Mouse (Mus musculus) heart, embryonic 11.5 days (tissue): ENCODE measurements around the gene Slc35e4. TPM values are rescaled to one million over a fixed set of nuclear protein-coding genes. Genes with fewer than 3 reads are reported as not detected.
"Not testable (repeated sequence)": the region's sequence is repeated elsewhere in the genome, so short reads cannot be mapped to it uniquely, and the experiment has no call there.

Source experiments
- ATAC-seq: fragments of 200-750 bp; cut with Nextera tagmentation; replicated peaks from 2 replicates; pipeline ENCODE4 v1.8.0; 2017; ENCODE audit warnings: moderate library complexity; ENCODE audit not compliant: insufficient number of reproducible peaks, low FRiP score, low TSS enrichment
- H3K27ac ChIP-seq: fragments of 300-500 bp; sonication (generic); 2 replicates; pipeline ENCODE4 v1.5.1; 2014; ENCODE audit warnings: mild to moderate bottlenecking, low read depth, low read length
- H3K27me3 ChIP-seq: fragments of 300-500 bp; sonication (generic); 2 replicates; pipeline ENCODE4 v1.6.1; 2014; ENCODE audit warnings: mild to moderate bottlenecking, low read length, mixed read lengths; ENCODE audit not compliant: control insufficient read depth, insufficient read depth
- H3K36me3 ChIP-seq: fragments of 300-500 bp; sonication (generic); 2 replicates; pipeline ENCODE4 v1.6.1; 2014; ENCODE audit warnings: mild to moderate bottlenecking, low read length, moderate library complexity, mixed read lengths; ENCODE audit not compliant: control insufficient read depth, insufficient read depth
- H3K4me1 ChIP-seq: fragments of 300-500 bp; sonication (generic); 2 replicates; pipeline ENCODE4 v1.6.1; 2014; ENCODE audit warnings: low read length; ENCODE audit not compliant: control insufficient read depth, insufficient read depth
- H3K4me2 ChIP-seq: fragments of 300-500 bp; sonication (generic); 2 replicates; pipeline ENCODE4 v1.6.1; 2014; ENCODE audit warnings: mild to moderate bottlenecking, moderate library complexity
- H3K4me3 ChIP-seq: fragments of 300-500 bp; sonication (generic); 2 replicates; pipeline ENCODE4 v1.5.1; 2014; ENCODE audit warnings: low read depth, low read length
- H3K9ac ChIP-seq: fragments of 300-500 bp; sonication (generic); 2 replicates; pipeline ENCODE4 v1.6.1; 2014; ENCODE audit warnings: mild to moderate bottlenecking, low read depth, low read length, moderate library complexity
- H3K9me3 ChIP-seq: fragments of 300-500 bp; sonication (generic); replicated peaks from 2 replicates; pipeline ENCODE4 v1.6.1; 2016; ENCODE audit warnings: low read length; ENCODE audit not compliant: control insufficient read depth
- WGBS: fragments of 180-500 bp; shearing (Covaris S2); extraction: QIAGEN DNeasy Blood & Tissue Kit; methylation state at CpG from one replicate; pipeline ENCODE4 v1.1.7; 2014; ENCODE audit not compliant: insufficient replicate concordance; 5-methylcytosine and 5-hydroxymethylcytosine counted together
- polyA plus RNA-seq: library from polyadenylated mRNA; unstranded; fragments of >200 nt; fragmentation: Nextera tagmentation; extraction: Ambion mirVana; gene quantifications from 2 replicates; pipeline ENCODE4 v1.2.1, GENCODE M21; 2014

Gene Slc35e4
- polyA plus RNA-seq: 2.9 and 3.0 TPM in 2 replicates

DNA sequence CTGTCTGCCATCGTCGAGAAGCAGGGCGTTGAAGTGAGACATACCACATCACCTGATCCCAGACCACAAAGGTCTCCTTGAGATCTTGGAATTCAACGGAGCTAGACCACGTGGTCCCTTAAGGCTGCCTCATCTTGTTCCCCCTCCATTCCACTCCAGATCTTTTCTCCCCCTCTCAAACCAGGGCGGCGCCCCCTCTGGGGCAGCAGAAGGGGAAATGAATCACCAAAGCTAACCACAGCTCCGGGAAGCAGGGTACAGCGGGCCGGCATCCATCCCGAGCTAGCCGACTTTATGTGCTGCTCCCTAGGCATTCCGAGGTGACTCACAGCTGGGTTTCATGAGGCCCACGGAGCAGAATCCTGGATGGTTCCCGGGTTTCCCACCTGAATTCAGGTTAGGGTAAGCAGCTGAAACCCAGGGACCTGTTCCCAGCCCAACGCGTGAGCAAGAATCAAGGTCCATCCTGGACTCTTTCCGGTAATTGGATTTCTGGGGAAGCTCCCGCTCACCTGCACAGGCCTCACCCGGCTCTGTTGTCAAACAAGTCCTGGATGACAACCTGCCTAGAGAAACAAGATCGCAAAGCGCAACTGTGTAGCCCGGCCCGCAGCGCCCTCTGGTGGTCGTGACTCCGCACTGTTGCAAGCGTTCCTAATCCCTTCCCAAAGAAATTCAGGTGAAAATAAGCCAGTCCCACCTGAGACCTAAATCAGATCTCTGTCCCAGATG, at the start of gene Slc35e4:
Slc35e4 (minus strand) TSS at position 556 of the 732 bp plus-strand sequence.
- peak within 1 kb of the TSS; percentile 71 for H3K9ac ChIP-seq
- ATAC-seq: peak; percentile 33
- H3K4me1 ChIP-seq: peaks cover 33% of the 10 kb centered on the region
- H3K9me3 ChIP-seq: no peaks in the 10 kb centered on the region
- peak within 1 kb of the TSS; percentile 96 for H3K4me2 ChIP-seq
- H3K27me3 ChIP-seq: 0 out of 2 replicates have a peak, but pooled peaks cover 7% of the 10 kb centered on the region
- H3K4me3 ChIP-seq: peak within 1 kb of the TSS; percentile 65
- under 1% methylated on average over 28 of the region's 28 CpGs for WGBS
- no peaks in the 10 kb centered on the region for H3K36me3 ChIP-seq
- H3K27ac ChIP-seq: 0 out of 2 replicates have a peak within 1 kb of the TSS, but pooled peaks have one; percentile 50

DNA sequence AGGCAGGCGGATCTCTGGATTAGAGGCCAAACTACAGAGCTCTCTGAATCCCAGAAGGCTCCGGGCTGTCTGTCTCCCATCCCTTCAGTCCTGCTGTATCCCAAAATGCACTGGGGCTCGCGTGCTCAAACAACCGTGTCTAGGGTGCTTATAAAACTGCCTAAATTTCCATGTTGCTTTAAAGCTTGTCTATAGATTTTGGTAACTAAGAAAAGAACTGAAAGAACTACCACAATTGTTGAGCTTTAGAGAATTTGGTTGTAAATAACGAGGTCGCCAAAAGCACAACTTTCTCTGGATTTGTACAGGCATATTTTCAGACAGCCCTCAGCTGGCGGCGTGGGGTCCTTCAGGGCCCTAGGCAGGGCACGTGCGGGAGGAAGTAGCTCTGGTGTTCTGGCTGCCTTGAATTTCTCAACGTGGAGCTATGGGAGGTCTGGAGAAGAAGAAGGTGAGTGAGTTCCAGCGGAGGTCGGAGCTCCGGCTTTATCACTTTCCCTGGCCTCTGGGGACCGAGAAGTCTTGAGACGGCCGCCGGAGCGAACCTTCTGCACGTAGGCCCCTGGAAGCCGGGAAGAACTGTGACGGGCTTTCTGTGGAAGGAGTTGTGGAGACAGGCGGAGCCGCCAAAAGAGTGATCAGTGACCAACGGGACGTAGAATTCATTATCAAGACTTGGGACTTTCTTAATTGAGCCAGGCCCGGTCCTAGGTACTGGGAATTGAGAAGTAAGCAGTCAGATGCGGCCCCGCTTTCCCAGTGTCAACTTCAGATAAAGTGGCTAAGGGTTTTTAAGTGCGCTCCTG, 49.3 kb upstream of the Slc35e4 start, which contains the start of gene Pes1:
Pes1 (plus strand) TSS at position 366 of the 806 bp plus-strand sequence.
- under 1% methylated on average over 31 of the region's 31 CpGs for WGBS
- H3K9ac ChIP-seq: peak within 1 kb of the TSS; percentile 85
- H3K4me3 ChIP-seq: peak within 1 kb of the TSS; percentile 87
- H3K4me2 ChIP-seq: peak within 1 kb of the TSS; percentile 89
- peak within 1 kb of the TSS; percentile 4; the same call in 1 of the 2 replicates for H3K27ac ChIP-seq
- no peaks in the 10 kb centered on the region for H3K9me3 ChIP-seq
- peak; percentile 87 for ATAC-seq
- no peaks in the 10 kb centered on the region for H3K27me3 ChIP-seq
- peaks cover 7% of the 10 kb centered on the region for H3K4me1 ChIP-seq
- peaks cover 3% of the 10 kb centered on the region; the same call in 1 of the 2 replicates for H3K36me3 ChIP-seq

DNA sequence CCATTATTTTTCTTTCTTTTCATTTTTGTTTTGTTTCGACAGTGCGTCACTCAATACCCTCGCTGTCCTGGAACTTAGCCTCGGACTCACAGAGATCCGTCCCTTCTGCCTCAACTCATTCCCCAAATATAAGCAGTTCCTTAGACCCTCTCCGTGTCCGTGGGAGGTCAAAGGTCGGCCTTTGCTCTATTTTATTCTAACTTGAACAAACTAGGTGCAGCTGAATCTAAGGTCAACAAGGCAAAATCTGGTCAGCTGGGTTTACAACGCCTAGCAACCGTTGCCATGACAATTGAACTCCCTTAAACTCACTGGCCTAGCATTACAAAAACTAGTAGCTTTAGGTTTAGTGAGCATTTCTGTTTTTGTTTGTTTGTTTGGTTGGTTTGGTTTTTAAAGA, 48.7 kb upstream of the Slc35e4 start:
- H3K9me3 ChIP-seq: no peaks in the 10 kb centered on the region
- peaks cover under 1% of the 10 kb centered on the region; the same call in 1 of the 2 replicates for H3K36me3 ChIP-seq
- peak overlapping the region; percentile 89 for H3K4me2 ChIP-seq
- peak overlapping the region; percentile 62; the same call in 1 of the 2 replicates for H3K9ac ChIP-seq
- peak overlapping the region; percentile 4; the same call in 1 of the 2 replicates for H3K27ac ChIP-seq
- no peaks in the 10 kb centered on the region for H3K27me3 ChIP-seq
- H3K4me3 ChIP-seq: peak overlapping the region; percentile 87
- peaks cover 7% of the 10 kb centered on the region for H3K4me1 ChIP-seq
- WGBS: 81% methylated on average over 10 of the region's 10 CpGs
- no peak for ATAC-seq

DNA sequence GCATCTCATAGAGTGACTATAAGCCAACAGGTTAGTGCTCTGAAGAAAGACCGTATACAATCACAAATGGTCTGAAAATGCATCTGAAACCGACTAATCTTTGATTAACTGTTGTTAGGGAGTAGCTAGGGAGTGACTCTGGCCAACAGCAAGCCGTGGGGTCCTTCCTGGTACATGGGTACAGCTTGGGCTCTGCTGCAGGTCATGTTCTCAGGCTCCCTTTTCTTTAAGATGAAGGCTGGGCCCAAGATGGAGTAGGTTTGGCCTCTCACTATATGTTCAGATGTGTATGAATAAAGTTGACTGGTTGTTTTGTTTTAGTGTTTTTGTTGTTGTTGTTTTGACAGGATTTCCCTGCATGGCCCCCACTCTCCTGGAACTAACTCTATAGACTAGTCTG, 47.3 kb upstream of the Slc35e4 start:
- Histone ChIP-seq H3K9ac (no peak overlapping the region), H3K4me3 (no peak overlapping the region), H3K27me3 (no peaks in the 10 kb centered on the region), H3K36me3 (no peaks in the 10 kb centered on the region), H3K4me1 (peaks cover 7% of the 10 kb centered on the region), H3K9me3 (no peaks in the 10 kb centered on the region), H3K4me2 (no peak overlapping the region), H3K27ac (no peak overlapping the region)
- WGBS: 72% methylated on average over 3 of the region's 3 CpGs
- ATAC-seq: no peak

DNA sequence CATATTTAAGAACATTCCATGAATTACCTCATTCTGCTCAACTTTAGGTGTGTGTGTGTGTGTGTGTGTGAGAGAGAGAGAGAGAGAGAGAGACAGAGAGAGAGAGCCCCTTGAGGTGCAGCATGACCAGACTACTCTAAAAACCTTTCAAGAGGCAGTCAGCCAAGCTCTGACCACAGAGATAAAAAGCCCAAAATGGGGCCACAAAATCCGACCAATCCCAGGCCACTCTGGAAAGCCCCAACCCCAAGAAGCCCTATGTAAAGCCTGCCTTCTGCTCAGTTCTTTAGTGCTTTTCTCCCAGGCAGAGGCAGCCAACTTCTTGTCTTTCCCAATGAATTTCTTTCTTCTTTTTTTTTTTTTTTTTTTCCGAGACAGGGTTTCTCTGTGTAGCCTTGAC, 46.4 kb upstream of the Slc35e4 start:
- no peak overlapping the region for H3K4me3 ChIP-seq
- H3K27ac ChIP-seq: no peak overlapping the region
- no peaks in the 10 kb centered on the region for H3K27me3 ChIP-seq
- H3K9me3 ChIP-seq: no peaks in the 10 kb centered on the region
- no peak overlapping the region for H3K9ac ChIP-seq
- peaks cover 4% of the 10 kb centered on the region for H3K4me1 ChIP-seq
- ATAC-seq: no peak
- WGBS: 44% methylated on average over 2 of the region's 2 CpGs
- H3K4me2 ChIP-seq: no peak overlapping the region
- H3K36me3 ChIP-seq: no peaks in the 10 kb centered on the region

DNA sequence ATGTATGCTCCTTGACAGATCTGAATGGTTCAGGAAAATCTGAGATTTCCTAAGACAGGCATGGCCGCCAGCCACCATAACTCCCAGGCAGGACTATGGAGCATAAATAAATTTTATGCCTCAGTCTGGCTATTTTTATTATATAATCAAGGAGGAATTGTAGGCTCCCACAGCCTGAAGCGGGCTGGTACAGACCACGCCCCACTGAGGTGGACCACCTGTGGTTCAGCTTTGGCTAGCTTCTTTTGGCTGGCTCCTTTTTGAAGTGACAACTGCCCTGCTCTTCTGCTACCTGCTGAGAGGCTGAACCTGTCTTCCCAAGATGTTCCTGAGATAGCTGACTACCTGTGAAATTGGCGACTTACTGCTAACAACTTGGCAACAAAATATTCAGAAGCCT, 40.9 kb upstream of the Slc35e4 start:
- not testable (repeated sequence) for H3K36me3 ChIP-seq, H3K9me3 ChIP-seq, H3K27ac ChIP-seq, H3K27me3 ChIP-seq, H3K4me2 ChIP-seq, H3K4me1 ChIP-seq, H3K4me3 ChIP-seq, H3K9ac ChIP-seq, ATAC-seq
- WGBS: 65% methylated on average over 4 of the region's 4 CpGs

DNA sequence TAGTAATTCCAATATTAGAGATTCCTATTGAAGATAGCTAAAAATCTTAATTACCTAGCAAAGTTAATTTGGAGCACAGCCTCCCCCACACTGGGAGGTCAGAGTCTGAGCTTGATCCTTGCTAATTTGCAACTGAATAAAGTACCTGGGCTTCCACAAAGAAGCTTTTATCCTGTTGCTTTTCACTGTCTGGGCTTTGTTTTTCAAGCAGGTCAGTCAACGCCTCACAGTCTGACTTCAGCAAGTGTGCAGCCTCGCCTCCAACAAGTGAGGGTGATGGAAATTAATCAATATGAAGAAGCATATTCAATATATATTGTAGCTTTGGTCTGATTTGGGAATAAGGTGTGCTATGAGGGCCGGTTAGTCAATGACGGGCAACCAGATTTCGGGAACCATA, 40.4 kb upstream of the Slc35e4 start:
- not testable (repeated sequence) for H3K9me3 ChIP-seq, ATAC-seq, H3K36me3 ChIP-seq, H3K27me3 ChIP-seq, H3K4me3 ChIP-seq, H3K4me1 ChIP-seq, H3K27ac ChIP-seq, H3K4me2 ChIP-seq, H3K9ac ChIP-seq
- WGBS: 84% methylated on average over 5 of the region's 5 CpGs

DNA sequence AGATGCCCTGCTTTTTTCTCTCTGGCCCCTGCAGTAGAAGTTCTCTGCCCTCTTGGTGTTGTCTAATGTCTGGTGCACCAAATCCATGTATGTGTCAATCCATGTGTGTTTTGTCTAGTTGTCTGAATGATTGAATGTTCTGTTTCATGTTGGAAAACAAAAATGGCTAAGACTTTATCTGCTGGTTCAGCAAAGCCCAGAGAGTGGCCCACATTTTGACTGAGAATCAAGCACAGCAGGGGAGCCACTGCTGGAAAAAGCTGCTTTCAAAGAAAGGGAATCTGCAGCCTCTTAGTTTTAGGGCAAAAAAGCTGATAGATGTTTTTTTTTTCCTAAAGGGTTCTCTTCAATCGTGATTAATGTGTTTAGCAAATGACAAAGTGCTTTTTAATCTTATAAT, 31.9 kb upstream of the Slc35e4 start:
- H3K4me2 ChIP-seq: no peak overlapping the region
- WGBS: 25% methylated on average over 1 of the region's 1 CpGs
- no peak for ATAC-seq
- no peak overlapping the region for H3K27ac ChIP-seq
- H3K4me3 ChIP-seq: no peak overlapping the region
- H3K9ac ChIP-seq: no peak overlapping the region
- H3K9me3 ChIP-seq: no peaks in the 10 kb centered on the region
- H3K36me3 ChIP-seq: no peaks in the 10 kb centered on the region
- H3K27me3 ChIP-seq: no peaks in the 10 kb centered on the region
- H3K4me1 ChIP-seq: no peaks in the 10 kb centered on the region
